Mouse (Mus musculus) ZHBTc4 (cell line): ENCODE data around the gene Sigirr.

ENCODE experiments used
- DNase-seq: peaks from one replicate; pipeline ENCODE4 v3.0.0-alpha.2; 2011; ENCODE audit warnings: low read depth, low spot score

Sigirr gene

DNA sequence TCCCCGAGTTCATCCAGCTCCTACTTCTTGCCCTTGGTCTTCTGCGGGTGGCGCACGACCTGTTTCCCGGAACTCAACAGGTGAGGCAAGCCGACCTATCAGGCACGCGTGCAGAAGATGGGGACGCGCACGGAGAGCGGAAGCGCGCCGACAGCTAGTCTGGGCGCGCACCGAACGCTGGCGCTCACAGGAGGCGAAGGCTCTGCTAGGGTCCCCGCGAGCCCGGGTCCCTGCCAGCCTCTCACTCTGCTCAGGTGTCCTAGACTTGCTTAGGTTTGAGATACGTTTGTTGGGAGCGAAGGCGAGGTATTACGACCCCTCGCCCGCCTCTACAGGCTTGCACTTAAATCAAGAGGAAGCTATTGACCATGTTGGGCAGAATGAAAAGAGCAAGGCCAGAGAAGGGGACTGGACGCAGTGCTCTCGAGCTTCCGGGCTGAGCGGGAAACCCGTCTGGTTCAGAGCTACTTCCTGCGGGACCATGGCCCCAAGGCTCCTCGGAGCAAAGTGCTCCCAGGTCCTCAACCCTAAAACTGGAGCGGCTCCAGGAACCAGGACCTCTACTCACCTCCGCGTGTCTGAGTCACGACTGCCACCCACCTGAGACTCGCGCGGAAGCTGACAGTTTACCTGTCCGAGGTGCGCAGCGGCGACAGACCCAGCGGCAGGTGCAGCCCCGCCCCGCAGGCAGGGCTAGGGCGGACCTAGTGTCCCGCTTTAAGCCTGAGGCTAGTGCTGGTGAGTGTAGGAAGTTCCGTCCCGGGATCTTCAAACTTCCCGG is at the start of gene Sigirr:
Gene Sigirr (minus strand): TSS at position 662 of the 781 bp plus-strand sequence.
- DNase-seq: peak; percentile 79

DNA sequence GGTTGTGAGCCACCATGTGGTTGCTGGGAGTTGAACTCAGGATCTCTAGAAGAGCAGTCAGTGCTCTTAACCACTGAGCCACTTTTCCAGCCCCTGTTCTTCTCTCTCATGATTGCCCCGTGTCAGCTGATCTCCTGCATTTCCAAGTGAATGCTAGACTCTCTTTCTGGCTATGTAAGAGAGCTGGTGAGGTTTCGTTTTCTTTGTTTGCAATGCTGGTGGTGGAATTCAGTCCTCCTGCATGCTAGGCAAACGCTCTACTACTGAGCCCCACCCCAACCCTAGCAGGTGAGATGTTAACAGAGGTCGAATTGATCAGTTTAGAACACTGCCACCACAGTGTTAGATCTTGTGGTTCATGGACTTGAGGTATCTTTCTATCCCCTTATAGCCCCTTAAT is 48.3 kb upstream of the Sigirr start:
- DNase-seq: peak; percentile 96

DNA sequence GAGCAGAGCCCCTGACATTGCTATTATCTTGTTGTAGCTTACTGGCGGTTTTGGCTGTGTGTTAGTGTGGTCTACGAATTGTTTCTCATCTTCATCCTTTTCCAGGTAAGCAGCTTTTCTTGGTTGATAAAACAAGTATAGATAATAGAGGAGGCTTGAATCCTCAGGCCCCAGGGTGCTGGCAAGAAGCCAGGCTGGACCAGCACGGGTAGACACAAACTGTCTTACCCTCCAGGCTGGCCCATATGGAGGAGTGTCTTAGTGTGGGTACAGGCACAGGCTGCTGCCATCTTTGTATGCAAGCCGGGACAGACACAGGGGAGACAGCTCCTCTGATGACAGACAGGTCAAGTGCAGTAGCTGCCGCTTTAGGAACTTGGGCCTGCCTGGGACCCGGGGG is 46.7 kb upstream of the Sigirr start:
- peak; percentile 42 for DNase-seq

DNA sequence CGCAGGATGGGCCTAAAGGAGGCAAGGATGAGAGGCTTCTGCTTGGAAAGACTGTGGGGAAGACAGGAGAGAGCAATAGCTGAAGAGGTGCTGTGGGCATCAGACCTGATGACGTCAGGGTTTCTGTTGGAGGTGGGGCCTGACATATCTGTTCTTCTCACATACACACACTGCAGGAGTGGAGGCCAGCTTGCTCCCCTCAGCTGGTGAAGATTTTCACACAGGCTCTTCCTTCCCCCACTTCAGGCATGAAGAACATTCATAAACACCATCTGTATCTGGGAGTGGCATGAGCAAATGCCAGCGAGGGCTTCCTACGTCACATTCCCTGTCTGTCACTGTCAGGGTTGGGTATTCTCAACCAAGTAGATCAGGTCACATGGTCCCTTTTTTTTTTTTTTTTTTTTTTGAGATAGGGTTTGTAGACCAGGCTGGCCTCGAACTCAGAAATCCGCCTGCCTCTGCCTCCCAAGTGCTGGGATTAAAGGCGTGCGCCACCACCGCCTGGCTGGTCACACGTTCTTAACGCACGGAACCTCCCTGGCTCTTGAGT is 45.7 kb upstream of the Sigirr start:
- no peak for DNase-seq

DNA sequence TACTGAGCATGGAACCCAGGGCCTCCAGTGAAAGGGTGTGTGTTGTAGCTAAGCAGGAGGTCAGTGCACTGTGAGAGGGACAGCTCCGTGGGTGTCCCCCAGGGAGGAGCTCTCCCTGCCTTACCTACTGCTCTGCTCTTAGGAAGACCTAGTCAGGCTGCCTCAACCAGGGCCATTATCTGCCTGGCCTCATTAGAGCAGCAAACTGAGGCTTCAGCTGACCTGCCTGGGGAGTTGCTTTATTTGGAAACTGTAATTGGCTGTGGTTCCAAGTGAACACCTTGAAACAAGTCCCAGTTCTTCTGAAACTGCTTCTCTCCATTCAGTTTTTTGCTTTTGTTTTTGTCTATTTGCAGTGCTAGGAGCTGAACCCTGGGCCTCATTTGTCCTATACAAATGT is 45.0 kb upstream of the Sigirr start:
- DNase-seq: no peak

DNA sequence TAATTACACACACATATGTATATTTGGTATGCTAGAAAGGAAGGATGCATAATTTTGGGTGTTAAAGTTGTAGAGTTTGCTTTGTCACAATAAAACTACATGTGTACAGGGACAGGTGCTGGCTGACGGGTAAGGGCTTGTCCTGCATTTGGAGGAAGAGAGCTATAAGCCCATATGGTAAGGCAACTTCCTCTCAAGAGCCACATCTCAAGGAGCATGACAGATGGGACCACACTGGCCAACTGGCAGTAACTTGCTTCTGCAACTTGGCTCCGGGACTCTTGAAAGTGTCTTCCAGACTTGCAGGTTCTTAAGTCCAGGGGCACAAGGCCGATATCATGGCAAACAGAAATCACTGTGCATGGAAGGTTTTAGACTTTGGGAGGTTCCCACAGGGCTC is 44.3 kb upstream of the Sigirr start:
- no peak for DNase-seq

DNA sequence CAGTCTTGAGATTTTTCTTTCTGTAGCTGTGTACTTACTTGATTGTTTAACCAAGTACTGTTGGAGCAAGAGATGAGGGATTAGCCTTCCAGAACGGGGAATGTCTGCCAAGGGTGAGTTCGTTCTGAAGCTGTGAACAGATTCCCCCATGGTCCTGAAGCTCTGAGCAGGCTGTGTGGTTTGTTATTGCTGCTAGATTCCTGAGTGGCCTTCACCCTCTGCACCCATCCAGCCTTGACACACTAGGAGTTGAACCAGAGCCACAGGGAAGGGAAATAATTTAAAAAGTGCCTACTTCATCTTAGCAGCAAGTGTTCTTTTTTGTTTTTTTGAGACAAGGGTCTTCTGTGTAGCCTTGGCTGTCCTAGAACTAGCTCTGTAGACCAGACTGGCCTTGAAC is 43.5 kb upstream of the Sigirr start:
- no peak for DNase-seq

DNA sequence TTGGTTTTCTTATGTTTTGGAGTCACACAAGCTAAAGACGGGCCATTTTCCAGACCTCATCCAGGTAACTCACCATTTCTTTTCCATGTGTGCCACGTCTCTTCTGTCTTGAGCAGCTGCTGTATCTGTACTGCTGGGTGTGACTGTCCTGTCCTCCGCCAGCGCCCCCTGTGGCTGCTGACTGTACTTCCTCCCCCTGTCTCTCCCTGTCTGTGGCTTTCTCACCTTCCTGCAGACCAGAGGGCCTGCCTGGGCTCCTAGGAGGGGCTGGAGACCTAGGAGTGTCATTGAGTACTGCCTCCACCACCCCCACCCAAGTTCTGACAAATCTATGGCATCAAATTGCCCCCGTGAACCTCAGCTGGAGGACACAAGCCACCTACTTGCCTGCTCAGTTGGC is 42.7 kb upstream of the Sigirr start:
- DNase-seq: peak; percentile 86

DNA sequence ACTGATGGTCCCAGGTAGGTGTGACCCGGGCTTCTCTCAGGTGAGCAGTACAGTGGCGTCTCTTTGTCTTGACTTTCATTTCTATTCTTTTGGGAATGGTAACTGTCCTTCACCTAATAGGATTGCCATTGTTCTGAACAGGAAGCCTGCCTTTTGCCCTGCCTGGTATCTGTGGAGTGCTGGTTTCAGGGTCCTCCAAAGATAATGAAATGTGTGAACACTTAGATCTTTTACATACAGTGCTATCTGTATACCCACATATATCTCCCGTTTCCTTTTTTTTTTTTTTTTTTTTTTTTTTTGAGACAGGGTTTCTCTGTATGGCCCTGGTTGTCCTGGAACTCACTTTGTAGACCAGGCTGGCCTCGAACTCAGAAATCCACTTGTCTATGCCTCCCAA is 41.0 kb upstream of the Sigirr start:
- no peak for DNase-seq

DNA sequence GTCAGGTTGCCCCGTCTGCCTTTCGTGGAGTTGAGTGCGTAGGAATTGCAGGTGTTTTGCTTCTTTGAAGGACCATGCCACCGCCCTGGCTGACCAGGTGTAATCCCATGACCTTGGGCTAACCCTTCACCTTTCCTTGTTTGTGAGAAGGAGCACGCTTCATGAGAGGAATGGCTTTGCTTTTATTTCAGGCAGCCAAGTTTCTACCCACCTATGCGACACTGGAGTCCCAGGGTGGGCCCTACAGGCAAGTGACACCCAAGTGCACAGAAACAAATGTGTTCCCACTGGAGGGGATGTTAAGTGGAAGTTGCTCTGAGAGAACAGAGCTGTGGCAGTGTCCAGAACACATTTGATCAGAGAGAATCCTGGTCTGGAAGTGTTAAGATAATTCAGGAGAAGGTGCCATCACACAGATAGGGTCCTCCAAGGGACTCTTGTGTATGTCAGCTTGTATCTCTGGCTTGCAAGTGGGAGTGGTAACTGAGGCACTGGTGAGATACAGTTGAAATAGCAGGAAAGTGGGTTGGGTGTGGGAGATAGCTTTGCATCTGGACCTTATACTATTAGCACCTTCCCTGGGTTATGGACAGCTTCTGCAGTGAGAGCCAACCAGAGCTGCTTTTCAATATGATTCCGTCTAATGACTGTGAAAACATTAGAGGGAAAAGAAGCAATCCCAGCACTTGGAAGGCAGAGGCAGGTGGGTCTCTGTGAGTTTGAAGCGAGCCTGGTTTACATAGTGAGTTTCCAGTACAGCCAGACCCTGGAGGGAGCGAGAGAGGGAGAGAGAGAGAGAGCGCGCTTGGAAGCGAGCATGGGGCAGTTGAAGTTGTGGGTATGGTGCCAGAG is 31.8 kb upstream of the Sigirr start:
- DNase-seq: no peak

DNA sequence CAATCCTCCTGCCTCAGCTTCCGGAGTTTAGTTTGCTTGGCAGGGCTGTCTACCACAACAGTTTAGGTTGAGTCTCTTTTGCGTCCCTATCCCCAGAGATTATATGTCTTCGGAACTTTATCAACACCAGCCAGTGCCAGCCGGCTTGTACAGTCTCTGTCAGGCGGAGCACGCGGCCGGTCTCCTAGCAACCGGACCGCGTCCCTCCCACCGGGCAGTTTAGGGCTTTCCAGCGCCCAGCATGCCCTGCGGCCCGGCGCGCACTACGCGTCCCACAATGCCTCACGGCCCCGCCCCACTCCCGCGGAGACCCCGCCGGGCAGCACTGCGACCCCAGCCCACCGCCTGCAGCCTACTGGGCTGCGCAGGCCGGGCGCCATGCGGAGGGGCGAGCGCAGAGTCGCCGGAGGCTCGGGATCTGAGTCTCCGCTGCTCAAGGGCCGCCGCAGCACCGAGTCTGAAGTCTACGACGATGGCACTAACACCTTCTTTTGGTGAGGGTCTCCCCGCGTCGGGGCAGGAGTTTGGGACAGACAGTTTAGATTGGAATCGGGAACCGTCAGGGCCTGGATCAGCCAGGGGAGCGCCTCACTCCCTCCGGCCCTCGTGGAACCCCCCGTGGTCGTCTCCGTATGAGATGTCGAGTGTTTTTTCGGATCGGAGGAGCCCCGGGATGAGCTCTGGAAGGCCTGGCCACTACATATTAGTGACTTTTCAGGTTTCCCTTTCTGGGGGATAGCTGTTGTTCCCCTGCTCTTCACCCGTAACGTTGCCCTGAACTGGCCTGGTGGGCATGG is 30.9 kb upstream of the Sigirr start:
- peak; percentile 98 for DNase-seq

DNA sequence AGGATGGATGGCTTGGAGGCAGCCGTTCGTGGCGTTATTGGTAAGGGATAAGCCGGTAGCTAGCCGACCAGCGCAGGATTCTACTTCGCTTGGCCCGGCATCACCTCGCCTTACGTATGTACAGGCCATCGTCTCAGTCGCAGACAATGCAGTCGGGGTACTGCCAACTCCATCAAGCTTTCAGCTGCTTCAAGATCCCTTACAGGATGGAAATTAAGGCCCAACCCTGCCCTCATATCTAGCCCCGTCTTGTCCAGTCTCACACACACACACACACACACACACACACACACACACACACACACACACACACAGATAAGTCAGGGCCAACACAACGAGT is 23.1 kb upstream of the Sigirr start:
- DNase-seq: no peak

DNA sequence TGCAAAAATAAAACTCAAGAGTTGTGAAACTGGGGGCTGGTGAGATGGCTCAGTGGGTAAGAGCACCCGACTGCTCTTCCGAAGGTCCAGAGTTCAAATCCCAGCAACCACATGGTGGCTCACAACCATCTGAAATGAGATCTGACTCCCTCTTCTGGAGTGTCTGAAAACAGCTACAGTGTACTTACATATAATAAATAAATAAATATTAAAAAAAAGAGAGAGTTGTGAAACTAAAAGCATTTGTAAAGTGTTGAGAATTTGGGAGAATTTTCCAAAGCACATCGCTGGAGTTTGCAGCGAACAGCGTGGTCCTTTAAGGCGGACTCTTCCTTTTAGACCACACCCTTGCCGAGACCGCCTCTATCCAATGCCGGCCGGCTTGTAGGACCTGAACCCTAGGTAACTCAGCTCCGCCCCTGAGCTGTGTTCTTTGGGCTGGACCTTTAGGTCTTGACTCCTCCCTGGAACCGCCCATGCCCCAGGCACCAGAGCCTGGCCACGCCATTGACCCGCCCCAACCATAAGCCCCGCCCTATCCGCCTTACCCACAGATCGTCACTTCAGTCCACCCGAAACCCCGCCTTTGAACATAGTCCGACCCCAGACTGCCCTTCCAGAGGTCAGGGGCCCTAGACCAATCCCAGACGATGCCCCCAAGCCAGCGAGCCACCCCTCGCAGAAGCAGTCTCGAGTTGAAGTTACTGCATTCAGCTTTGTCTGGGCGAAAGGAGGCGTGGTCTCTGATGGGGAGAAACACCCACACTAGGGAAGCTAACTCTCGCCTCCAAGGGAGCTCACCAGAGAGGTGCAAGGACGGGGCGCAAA is 22.5 kb upstream of the Sigirr start:
- peak; percentile 100 for DNase-seq

DNA sequence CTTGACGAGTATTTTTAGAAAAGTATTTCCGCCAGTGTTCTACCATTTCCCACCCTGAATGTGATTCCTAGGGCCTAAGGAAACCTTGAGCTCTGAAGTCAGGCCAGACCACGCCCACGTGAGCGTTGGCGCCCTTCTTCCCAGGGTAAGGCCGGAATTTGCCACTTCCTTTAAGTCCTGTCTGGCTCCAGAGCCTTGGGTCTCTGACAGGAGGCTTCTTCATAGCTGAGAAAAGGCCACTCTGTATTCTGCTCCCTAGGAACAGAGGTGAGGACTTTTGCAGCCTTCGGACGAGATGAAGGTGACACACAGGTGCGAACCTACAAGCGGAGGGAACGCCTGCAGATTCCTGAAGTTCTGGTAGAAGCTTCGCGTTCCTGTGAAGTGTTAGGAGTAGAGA is 21.9 kb upstream of the Sigirr start, which contains the start of gene Ptdss2:
Gene Ptdss2 (plus strand): TSS at position 138 of the 400 bp plus-strand sequence.
- peak; percentile 90 for DNase-seq

DNA sequence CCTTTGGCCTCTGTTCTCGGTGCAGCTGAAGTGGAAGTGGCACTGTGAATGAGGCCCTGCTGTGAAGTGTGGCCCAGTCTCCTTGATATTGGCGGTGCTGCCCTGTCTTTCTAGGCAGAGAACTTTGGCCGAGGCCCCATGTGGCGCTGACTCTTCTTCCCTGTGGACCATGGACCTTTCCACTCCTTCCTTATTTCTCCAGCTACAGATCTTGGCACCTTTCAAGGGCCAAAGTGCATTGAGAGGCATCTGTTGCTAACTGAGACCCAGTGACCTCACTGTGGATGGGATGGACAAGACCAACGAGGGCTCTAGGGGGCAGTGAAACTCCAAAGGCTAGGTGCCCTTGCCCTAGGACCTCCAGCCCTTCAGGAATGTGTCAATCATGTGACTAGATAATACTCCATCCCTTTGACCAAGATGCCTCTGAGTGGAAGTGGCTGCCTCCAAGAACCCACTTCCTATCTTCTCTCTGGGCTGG is 20.7 kb upstream of the Sigirr start:
- DNase-seq: peak; percentile 16

DNA sequence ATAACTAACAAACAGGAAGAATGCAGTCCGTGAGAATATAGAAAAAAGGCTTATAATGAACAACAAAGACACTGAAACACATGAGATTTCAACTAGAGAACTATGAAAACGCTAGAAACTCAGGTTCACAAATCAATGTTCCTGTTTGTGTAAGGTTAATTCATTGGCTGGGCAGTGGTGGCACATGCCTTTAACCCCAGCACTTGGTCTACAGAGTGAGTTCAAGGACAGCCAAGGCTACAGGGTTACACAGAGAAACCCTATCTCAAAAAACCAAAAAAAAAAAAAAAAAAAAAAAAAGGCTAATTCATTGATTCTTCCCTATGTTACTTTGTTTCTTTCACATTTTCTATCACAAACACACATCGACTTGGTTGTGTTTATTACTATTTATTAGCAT is 20.2 kb upstream of the Sigirr start:
- no peak for DNase-seq

DNA sequence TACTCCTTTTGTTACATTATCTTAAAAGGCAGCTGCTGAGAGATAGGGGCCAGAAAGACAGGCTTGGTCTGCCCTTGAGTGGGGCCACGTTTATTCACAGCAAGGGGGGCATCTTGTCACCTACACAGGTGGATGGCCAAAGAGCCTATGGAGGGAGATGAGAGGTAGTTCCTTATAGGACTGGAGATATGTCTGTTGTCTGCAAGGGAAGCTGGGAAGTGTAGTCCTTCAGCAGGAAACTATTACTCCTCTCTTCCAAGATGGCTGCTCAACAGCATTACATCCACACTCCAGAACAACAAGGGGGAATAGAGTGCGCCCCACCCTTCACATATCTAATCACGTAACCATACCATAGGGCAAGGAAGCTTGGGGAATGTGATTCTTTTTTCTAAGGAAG is 19.1 kb upstream of the Sigirr start:
- peak; percentile 12 for DNase-seq

DNA sequence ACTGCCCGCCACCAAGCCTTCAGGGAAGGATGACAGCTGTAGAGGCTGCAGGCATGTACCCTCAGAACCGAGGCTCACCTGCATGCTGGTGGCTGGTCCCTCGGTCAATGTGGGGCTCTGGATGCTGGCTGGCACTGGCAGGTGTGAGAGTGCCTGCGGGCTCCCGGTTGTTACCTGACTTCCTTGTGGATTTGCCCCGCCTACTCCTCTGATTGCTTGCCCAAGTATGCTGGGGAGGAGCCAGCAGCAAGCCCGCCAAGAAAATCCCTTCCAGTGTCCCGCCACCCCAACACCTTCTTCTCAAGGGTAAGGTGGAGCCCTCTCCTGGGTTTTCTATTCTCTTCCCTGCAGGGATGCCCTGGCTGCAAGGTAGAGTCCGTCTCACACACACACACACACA is 17.3 kb upstream of the Sigirr start, which contains the start of gene Ano9:
Gene Ano9 (minus strand): TSS at position 171 of the 400 bp plus-strand sequence.
- peak; percentile 66 for DNase-seq

DNA sequence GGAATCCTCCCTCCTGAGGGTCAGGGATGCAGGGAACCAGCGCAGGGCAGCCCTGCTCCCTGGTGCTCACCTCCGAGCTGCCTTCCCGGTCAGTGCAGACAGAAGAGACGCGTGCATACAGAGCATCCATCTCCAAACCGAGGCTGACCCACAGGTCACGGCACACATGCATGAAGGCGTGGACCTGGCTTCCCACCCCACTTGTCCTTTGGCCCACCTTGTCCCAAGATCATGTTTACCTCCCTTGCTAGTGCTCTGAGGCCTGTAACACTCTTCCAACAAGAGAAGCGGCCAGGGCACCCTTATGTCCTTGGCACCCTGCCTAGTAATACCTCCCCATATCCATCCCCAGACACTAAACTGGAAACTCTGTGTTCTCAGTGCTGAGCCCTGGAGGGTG is 15.5 kb upstream of the Sigirr start:
- no peak for DNase-seq

DNA sequence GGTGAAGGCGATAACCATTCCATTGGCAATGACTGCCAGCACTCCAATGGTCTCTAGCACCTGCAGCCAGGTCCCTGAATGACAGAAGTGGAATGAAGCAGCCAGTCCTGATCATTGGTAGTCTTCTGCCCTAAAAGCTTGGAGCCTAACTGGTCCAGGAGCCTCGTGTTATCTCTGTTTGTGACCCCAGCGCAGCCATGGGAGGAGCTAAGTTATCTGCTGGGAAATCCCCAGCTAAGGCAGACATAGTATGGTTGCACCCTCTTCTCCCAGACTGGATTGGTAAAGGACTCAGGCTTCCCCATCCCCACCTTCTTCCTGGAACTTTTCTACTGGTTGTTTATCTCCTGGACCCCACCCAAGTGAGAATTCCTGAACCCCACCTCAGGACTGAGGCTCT is 2.8 kb upstream of the Sigirr start:
- no peak for DNase-seq

DNA sequence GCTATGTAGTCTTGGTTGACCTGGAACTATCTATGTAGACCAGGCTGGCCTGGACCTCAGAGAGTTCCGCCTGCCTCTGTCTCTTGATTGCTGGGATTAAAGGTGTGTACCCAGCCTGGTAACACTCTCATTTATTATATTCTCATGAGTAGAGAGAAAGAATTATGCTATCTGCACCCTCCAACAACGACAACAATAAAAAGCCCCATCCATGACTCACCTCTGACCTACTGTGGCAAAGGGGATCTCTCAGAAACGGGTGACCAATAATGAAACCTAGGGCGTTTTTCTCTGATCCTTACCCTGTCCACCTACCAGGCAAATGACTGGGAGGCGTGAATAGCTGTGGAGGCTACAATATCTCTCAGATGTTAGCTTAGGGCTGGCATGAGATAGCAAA is 3.2 kb downstream of the Sigirr start:
- no peak for DNase-seq
